Mouse (Mus musculus) kidney, adult 2 months (tissue): ENCODE data around the gene Dgke. TPM values are rescaled to one million over a fixed set of nuclear protein-coding genes. Genes with fewer than 3 reads are reported as not detected.
"Not testable (repeated sequence)": the region's sequence is repeated elsewhere in the genome, so short reads cannot be mapped to it uniquely, and the experiment has no call there.

ENCODE experiments used
- DNase-seq: peaks from one replicate; pipeline ENCODE4 v3.0.0; 2021
- H3K27ac ChIP-seq: fragments of 200-500 bp; 2 replicates; pipeline ENCODE4 v1.5.1; 2012; ENCODE audit warnings: low read depth, low read length, control low read depth, inconsistent platforms; ENCODE audit not compliant: insufficient read depth
- H3K27me3 ChIP-seq: fragments of 200-500 bp; replicated peaks from 2 replicates; pipeline ENCODE4 v1.6.1; 2012; ENCODE audit warnings: mild to moderate bottlenecking, moderate library complexity, low read length, inconsistent platforms; ENCODE audit not compliant: control insufficient read depth, insufficient read depth
- H3K36me3 ChIP-seq: fragments of 200-500 bp; 2 replicates; pipeline ENCODE4 v1.6.1; 2012; ENCODE audit warnings: mild to moderate bottlenecking, moderate library complexity, low read length, inconsistent platforms; ENCODE audit not compliant: control insufficient read depth, insufficient read depth
- H3K4me1 ChIP-seq: fragments of 200-500 bp; 2 replicates; pipeline ENCODE4 v1.6.1; 2011; ENCODE audit warnings: low read length; ENCODE audit not compliant: control insufficient read depth, insufficient read depth
- H3K4me3 ChIP-seq: fragments of 200-500 bp; 2 replicates; pipeline ENCODE4 v1.5.1; 2011; ENCODE audit warnings: mild to moderate bottlenecking, low read depth, low read length, control low read depth; ENCODE audit not compliant: insufficient read depth
- CTCF ChIP-seq: fragments of 200-500 bp; conservative IDR thresholded peaks from 2 replicates; pipeline ENCODE4 v1.5.1; 2011; ENCODE audit warnings: low read depth, mild to moderate bottlenecking, control low read depth, low read length, moderate library complexity, mixed read lengths; ENCODE audit not compliant: insufficient read depth, insufficient read length
- POLR2A ChIP-seq: fragments of 200-500 bp; IDR thresholded peaks from one replicate; pipeline ENCODE4 v1.6.1; 2011; ENCODE audit warnings: low read depth, low read length, control low read depth
- WGBS: fragments of 180-500 bp; shearing (Covaris S2); methylation state at CpG from one replicate; pipeline ENCODE4 v1.1.7; 2018; 5-methylcytosine and 5-hydroxymethylcytosine counted together
- polyA plus RNA-seq: library from polyadenylated mRNA; depleted of rRNA; stranded (reverse); fragments of >200 nt; gene quantifications from 2 replicates; pipeline ENCODE4 v1.2.3, GENCODE M21; 2012

Gene Dgke
- polyA plus RNA-seq, 1 experiment = 2.4 TPM

GRCm38 (mm10) chr11:88998406-88998805 lies 68.2 kb downstream of the Dgke start:
- TF ChIP-seq POLR2A = no peak
- TF ChIP-seq CTCF = no peak
- Histone ChIP-seq H3K4me3 (no peak overlapping the region), H3K36me3 (no peaks in the 10 kb centered on the region), H3K27ac (no peak overlapping the region), H3K4me1 (peaks cover 9% of the 10 kb centered on the region), H3K27me3 (no peaks in the 10 kb centered on the region)
- 37% methylated on average over 3 of the region's 3 CpGs for WGBS
- DNase-seq = no peak

GRCm38 (mm10) chr11:88997343-88997742 lies 69.3 kb downstream of the Dgke start:
- H3K4me1 ChIP-seq, H3K36me3 ChIP-seq, H3K4me3 ChIP-seq, H3K27ac ChIP-seq, H3K27me3 ChIP-seq: not testable (repeated sequence)
- DNase-seq = peak; percentile 29
- WGBS = 82% methylated on average over 5 of the region's 5 CpGs

DNA sequence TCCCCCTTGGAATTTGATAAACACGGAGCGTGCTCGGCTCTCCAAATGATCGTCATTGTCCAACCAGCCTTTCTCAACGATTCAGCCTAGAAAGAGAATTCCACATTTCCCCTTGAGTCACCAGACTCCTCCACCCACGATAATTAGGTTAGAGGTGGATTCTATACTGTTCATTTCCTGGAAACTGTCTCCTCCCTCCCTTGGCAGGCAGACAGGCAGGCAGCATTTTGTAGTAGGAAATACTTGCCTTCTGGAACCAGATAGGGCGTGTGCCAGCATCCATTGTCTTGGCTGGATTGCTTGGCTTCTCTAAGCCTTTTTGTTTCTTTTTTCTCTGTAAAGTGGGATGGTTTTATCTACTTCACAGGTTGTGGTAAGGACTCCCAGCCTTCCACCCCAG lies 70.2 kb downstream of the Dgke start:
- H3K4me3 ChIP-seq = no peak overlapping the region
- H3K27ac ChIP-seq = peak overlapping the region; percentile 33; the same call in 1 of the 2 replicates
- H3K27me3 ChIP-seq = no peaks in the 10 kb centered on the region
- no peaks in the 10 kb centered on the region; the same call in 1 of the 2 replicates for H3K4me1 ChIP-seq
- 54% methylated on average over 7 of the region's 7 CpGs for WGBS
- no peaks in the 10 kb centered on the region for H3K36me3 ChIP-seq
- peak; percentile 59 for DNase-seq
- TF ChIP-seq CTCF (no peak), POLR2A (no peak)

DNA sequence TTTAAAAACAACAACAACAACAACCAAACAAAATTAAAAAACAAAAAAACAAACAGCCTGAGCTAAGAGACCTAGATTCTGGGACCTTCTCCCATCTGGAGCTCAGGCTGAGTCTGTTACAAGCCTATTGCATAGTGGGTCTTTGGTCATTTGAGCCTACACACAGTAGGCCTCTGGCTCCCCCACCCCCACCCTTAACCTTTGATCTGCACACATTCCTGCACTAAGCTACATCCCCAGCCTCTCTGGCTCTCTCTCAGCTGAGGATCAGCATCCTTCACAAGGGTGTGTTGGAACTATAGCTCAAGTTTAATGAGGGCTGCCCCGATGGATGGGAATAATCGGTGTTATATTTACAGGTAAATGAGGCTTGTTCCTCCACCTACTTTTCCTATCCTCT lies 71.0 kb downstream of the Dgke start:
- H3K4me1 ChIP-seq = no peaks in the 10 kb centered on the region; the same call in 1 of the 2 replicates
- H3K27me3 ChIP-seq = no peaks in the 10 kb centered on the region
- 75% methylated on average over 2 of the region's 2 CpGs for WGBS
- DNase-seq = no peak
- H3K36me3 ChIP-seq = no peaks in the 10 kb centered on the region; the same call in none of the 2 replicates
- no peak overlapping the region for H3K4me3 ChIP-seq
- no peak for TF ChIP-seq CTCF
- TF ChIP-seq POLR2A = no peak
- H3K27ac ChIP-seq = no peak overlapping the region

- TF ChIP-seq CTCF (no peak), POLR2A (no peak)
- Histone ChIP-seq H3K27me3 (no peaks in the 10 kb centered on the region), H3K36me3 (no peaks in the 10 kb centered on the region; the same call in none of the 2 replicates), H3K4me3 (no peak overlapping the region), H3K4me1 (no peaks in the 10 kb centered on the region; the same call in 1 of the 2 replicates), H3K27ac (no peak overlapping the region)
- no peak for DNase-seq
- WGBS = 84% methylated on average over 7 of the region's 7 CpGs
These were observed 72.2 kb downstream of the Dgke start for GRCm38 (mm10) chr11:88994492-88994891.

DNA sequence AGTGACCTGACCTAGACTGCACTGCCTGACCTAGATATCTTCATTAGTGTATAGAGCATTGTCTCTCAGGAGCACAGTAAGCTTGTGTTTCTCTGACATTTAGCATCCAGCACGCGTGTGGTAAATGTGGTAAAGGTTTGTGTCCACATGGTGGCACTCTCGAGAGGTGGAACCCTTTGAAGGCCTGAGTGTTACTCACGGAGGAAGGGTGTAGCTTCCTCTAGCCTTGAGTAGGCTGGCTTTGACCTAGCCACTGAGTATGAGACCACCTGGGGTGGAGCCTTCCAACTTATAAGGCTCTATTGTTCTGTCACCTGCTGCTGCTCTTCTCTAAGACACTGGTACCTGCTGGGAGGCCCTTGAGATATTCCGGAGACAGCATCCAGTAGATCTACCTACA lies 73.0 kb downstream of the Dgke start:
- 24% methylated on average over 5 of the region's 5 CpGs for WGBS

GRCm38 (mm10) chr11:88993186-88993585 lies 73.5 kb downstream of the Dgke start:
- 51% methylated on average over 7 of the region's 7 CpGs for WGBS
- no peaks in the 10 kb centered on the region; the same call in none of the 2 replicates for H3K36me3 ChIP-seq

More for the DNA sequence above, 73.0 kb downstream of the Dgke start:
- Histone ChIP-seq H3K27me3 (no peaks in the 10 kb centered on the region), H3K4me1 (no peaks in the 10 kb centered on the region), H3K27ac (no peak overlapping the region), H3K4me3 (no peak overlapping the region), H3K36me3 (no peaks in the 10 kb centered on the region; the same call in none of the 2 replicates)
- TF ChIP-seq POLR2A (no peak), CTCF (peak; percentile 93)
- peak; percentile 86 for DNase-seq

DNA sequence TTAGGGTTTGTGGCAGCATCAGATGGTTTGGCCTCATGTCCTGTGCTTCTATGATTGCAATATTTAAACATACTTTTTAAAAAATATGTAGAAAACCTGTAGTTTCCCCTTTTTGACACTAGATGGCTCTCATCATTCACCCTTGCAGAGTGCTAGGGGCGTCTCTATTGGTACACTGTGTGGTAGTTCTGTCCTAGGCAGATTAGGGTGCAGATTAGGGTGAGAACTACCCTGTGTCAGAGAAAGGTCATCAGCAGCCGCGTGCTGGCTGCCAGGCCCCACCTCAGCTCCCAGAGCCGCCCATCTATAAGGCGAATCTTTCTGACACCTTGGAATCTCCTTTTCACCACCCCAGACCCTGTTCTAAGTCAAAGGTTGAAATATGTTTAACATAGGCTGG lies 77.1 kb downstream of the Dgke start:
- no peak overlapping the region for H3K27ac ChIP-seq
- peak; percentile 46 for DNase-seq
- H3K27me3 ChIP-seq = no peaks in the 10 kb centered on the region
- TF ChIP-seq POLR2A (no peak), CTCF (0 out of 2 replicates have a peak, but pooled peaks have one; percentile 18)
- H3K4me1 ChIP-seq = no peaks in the 10 kb centered on the region
- 68% methylated on average over 5 of the region's 5 CpGs for WGBS
- no peak overlapping the region for H3K4me3 ChIP-seq
- no peaks in the 10 kb centered on the region; the same call in none of the 2 replicates for H3K36me3 ChIP-seq

More at GRCm38 (mm10) chr11:88993186-88993585, 73.5 kb downstream of the Dgke start:
- DNase-seq = no peak
- no peaks in the 10 kb centered on the region for H3K4me1 ChIP-seq
- H3K27me3 ChIP-seq = no peaks in the 10 kb centered on the region
- H3K27ac ChIP-seq = no peak overlapping the region
- no peak for TF ChIP-seq POLR2A
- TF ChIP-seq CTCF = no peak
- H3K4me3 ChIP-seq = no peak overlapping the region
